Comparison of ENCODE assay signal across 21 mouse cellular contexts in genomic region chr6:76352141-76352540, GRCm38 (mm10).
"Had no signal": no experiment of that assay in that cellular context is flagged by ENCODE, and none has a peak within 500 bp of the region (broad histone marks: within the 10 kb centered on the region; RNA-seq: fewer than 3 reads in every experiment).

No protein-coding gene starts in this region.

- DNase-seq: lung, adult 2 months; lung, postnatal 14 days; lung, postnatal 36 days; midbrain, embryonic 14.5 days; retina, postnatal 1 day; right cerebral cortex, adult 18-20 months; right cerebral cortex, postnatal 25 days; right cerebral cortex, postnatal 4 days; spleen, adult 18-20 months; thymus, adult 18-20 months; thymus, postnatal 14 days; thymus, postnatal 36 days had no signal

- H3K27me3 ChIP-seq: lung, embryonic 15.5 days; megakaryocyte, embryonic 14.5 days; neural tube, embryonic 13.5 days; neural tube, embryonic 15.5 days had no signal

- H3K27ac ChIP-seq: lung, embryonic 15.5 days; macrophage; neural tube, embryonic 13.5 days; neural tube, embryonic 15.5 days had no signal

- H3K36me3 ChIP-seq: lung, embryonic 15.5 days; neural tube, embryonic 13.5 days; neural tube, embryonic 15.5 days had no signal

- ATAC-seq: lung, postnatal 0 days; midbrain, embryonic 16.5 days had no signal

- H3K4me2 ChIP-seq: lung, embryonic 15.5 days; midbrain, embryonic 11.5 days; neural tube, embryonic 13.5 days; neural tube, embryonic 15.5 days had no signal

- H3K4me3 ChIP-seq: lung, embryonic 15.5 days; megakaryocyte, embryonic 14.5 days; myocyte; neural tube, embryonic 13.5 days; neural tube, embryonic 15.5 days had no signal

- H3K9me3 ChIP-seq: lung, embryonic 15.5 days; neural tube, embryonic 13.5 days; neural tube, embryonic 15.5 days had no signal

- H3K4me1 ChIP-seq: lung, embryonic 15.5 days; megakaryocyte, embryonic 14.5 days; neural tube, embryonic 13.5 days; neural tube, embryonic 15.5 days had no signal

- H3K9ac ChIP-seq: lung, embryonic 15.5 days; neural tube, embryonic 13.5 days; neural tube, embryonic 15.5 days had no signal
